Mouse (Mus musculus) heart, embryonic 15.5 days (tissue): Measurements from ENCODE around the gene Wnt3. TPM values are rescaled to one million over a fixed set of nuclear protein-coding genes. Genes with fewer than 3 reads are reported as not detected.

ENCODE experiments used
- ATAC-seq: fragments of 200-750 bp; cut with Nextera tagmentation; replicated peaks from 2 replicates; pipeline ENCODE4 v1.8.0; 2017; ENCODE audit warnings: low read depth, moderate TSS enrichment; ENCODE audit not compliant: insufficient number of reproducible peaks, insufficient read depth, low FRiP score
- H3K27ac ChIP-seq: fragments of 300-500 bp; sonication (generic); 2 replicates; pipeline ENCODE4 v1.5.1; 2015; ENCODE audit warnings: mild to moderate bottlenecking, inconsistent platforms
- H3K27me3 ChIP-seq: fragments of 300-500 bp; sonication (generic); 2 replicates; pipeline ENCODE4 v1.6.1; 2015; ENCODE audit warnings: inconsistent platforms
- H3K36me3 ChIP-seq: fragments of 300-500 bp; sonication (generic); 2 replicates; pipeline ENCODE4 v1.6.1; 2015; ENCODE audit warnings: mild to moderate bottlenecking, inconsistent platforms
- H3K4me1 ChIP-seq: fragments of 300-500 bp; sonication (generic); replicated peaks from 2 replicates; pipeline ENCODE4 v1.6.1; 2015; ENCODE audit warnings: inconsistent platforms
- H3K4me2 ChIP-seq: fragments of 300-500 bp; sonication (generic); 2 replicates; pipeline ENCODE4 v1.6.1; 2015; ENCODE audit warnings: inconsistent platforms, mild to moderate bottlenecking, moderate library complexity
- H3K4me3 ChIP-seq: fragments of 300-500 bp; sonication (generic); 2 replicates; pipeline ENCODE4 v1.5.1; 2015; ENCODE audit warnings: mild to moderate bottlenecking, inconsistent platforms
- H3K9ac ChIP-seq: fragments of 300-500 bp; sonication (generic); 2 replicates; pipeline ENCODE4 v1.6.1; 2015; ENCODE audit warnings: mild to moderate bottlenecking, inconsistent platforms
- H3K9me3 ChIP-seq: fragments of 300-500 bp; sonication (generic); replicated peaks from 2 replicates; pipeline ENCODE4 v1.6.1; 2016; ENCODE audit warnings: inconsistent platforms
- WGBS: fragments of 180-500 bp; shearing (Covaris S2); methylation state at CpG from one replicate; pipeline ENCODE4 v1.1.7; 2015; ENCODE audit warnings: mixed read lengths; 5-methylcytosine and 5-hydroxymethylcytosine counted together
- polyA plus RNA-seq: library from polyadenylated mRNA; unstranded; fragments of >200 nt; fragmentation: Nextera tagmentation; extraction: Ambion mirVana; gene quantifications from 2 replicates; pipeline ENCODE4 v1.2.1, GENCODE M21; 2015

Gene Wnt3
- polyA plus RNA-seq, 1 experiment from 2014 or later = 0.05 TPM

- Histone ChIP-seq H3K27ac (no peak overlapping the region), H3K4me2 (no peak overlapping the region), H3K4me3 (no peak overlapping the region), H3K9me3 (no peaks in the 10 kb centered on the region), H3K36me3 (no peaks in the 10 kb centered on the region), H3K4me1 (no peaks in the 10 kb centered on the region), H3K9ac (no peak overlapping the region), H3K27me3 (peaks cover 42% of the 10 kb centered on the region)
- no peak for ATAC-seq
- 46% methylated on average over 13 of the region's 13 CpGs for WGBS
Observed at GRCm38 (mm10) chr11:103815986-103816385, 42.0 kb downstream of the Wnt3 start.

GRCm38 (mm10) chr11:103816719-103817118 lies 42.8 kb downstream of the Wnt3 start:
- no peak for ATAC-seq
- Histone ChIP-seq H3K9ac (no peak overlapping the region), H3K27ac (no peak overlapping the region), H3K36me3 (no peaks in the 10 kb centered on the region), H3K27me3 (peaks cover 34% of the 10 kb centered on the region), H3K4me3 (no peak overlapping the region), H3K4me1 (no peaks in the 10 kb centered on the region), H3K9me3 (no peaks in the 10 kb centered on the region), H3K4me2 (no peak overlapping the region)
- 82% methylated on average over 8 of the region's 8 CpGs for WGBS

GRCm38 (mm10) chr11:103827201-103827600 lies 53.3 kb downstream of the Wnt3 start:
- ATAC-seq = no peak
- Histone ChIP-seq H3K27ac (no peak overlapping the region), H3K4me1 (no peaks in the 10 kb centered on the region), H3K36me3 (peaks cover 18% of the 10 kb centered on the region; the same call in 1 of the 2 replicates), H3K4me3 (no peak overlapping the region), H3K4me2 (no peak overlapping the region), H3K9ac (no peak overlapping the region), H3K9me3 (no peaks in the 10 kb centered on the region), H3K27me3 (no peaks in the 10 kb centered on the region)
- WGBS = 94% methylated on average over 6 of the region's 6 CpGs

- Histone ChIP-seq H3K27ac (no peak overlapping the region), H3K9ac (no peak overlapping the region), H3K4me3 (no peak overlapping the region), H3K4me1 (no peaks in the 10 kb centered on the region), H3K36me3 (peaks cover 4% of the 10 kb centered on the region; the same call in 1 of the 2 replicates), H3K9me3 (no peaks in the 10 kb centered on the region), H3K4me2 (no peak overlapping the region), H3K27me3 (no peaks in the 10 kb centered on the region)
- 83% methylated on average over 7 of the region's 7 CpGs for WGBS
- no peak for ATAC-seq
Observed at GRCm38 (mm10) chr11:103828866-103829265, 54.9 kb downstream of the Wnt3 start.

- H3K27ac ChIP-seq = no peak overlapping the region
- peaks cover 3% of the 10 kb centered on the region; the same call in 1 of the 2 replicates for H3K36me3 ChIP-seq
Observed at GRCm38 (mm10) chr11:103829956-103830355, 56.0 kb downstream of the Wnt3 start.

GRCm38 (mm10) chr11:103830476-103830875 lies 56.5 kb downstream of the Wnt3 start:
- H3K4me3 ChIP-seq = no peak overlapping the region
- ATAC-seq = no peak
- WGBS = 93% methylated on average over 9 of the region's 9 CpGs
- no peak overlapping the region for H3K4me2 ChIP-seq
- no peak overlapping the region for H3K27ac ChIP-seq
- no peaks in the 10 kb centered on the region for H3K4me1 ChIP-seq
- no peaks in the 10 kb centered on the region for H3K9me3 ChIP-seq
- no peak overlapping the region for H3K9ac ChIP-seq
- H3K36me3 ChIP-seq = peaks cover 3% of the 10 kb centered on the region; the same call in 1 of the 2 replicates
- no peaks in the 10 kb centered on the region for H3K27me3 ChIP-seq

More at GRCm38 (mm10) chr11:103829956-103830355, 56.0 kb downstream of the Wnt3 start:
- no peak overlapping the region for H3K4me3 ChIP-seq
- 36% methylated on average over 4 of the region's 4 CpGs for WGBS
- H3K4me2 ChIP-seq = no peak overlapping the region
- H3K4me1 ChIP-seq = no peaks in the 10 kb centered on the region
- no peaks in the 10 kb centered on the region for H3K9me3 ChIP-seq
- no peak overlapping the region for H3K9ac ChIP-seq
- H3K27me3 ChIP-seq = no peaks in the 10 kb centered on the region
- no peak for ATAC-seq

GRCm38 (mm10) chr11:103831766-103832165 lies 57.8 kb downstream of the Wnt3 start:
- H3K36me3 ChIP-seq = peaks cover 3% of the 10 kb centered on the region; the same call in 1 of the 2 replicates

GRCm38 (mm10) chr11:103832331-103832730 lies 58.4 kb downstream of the Wnt3 start:
- no peaks in the 10 kb centered on the region for H3K4me1 ChIP-seq
- peaks cover 3% of the 10 kb centered on the region for H3K36me3 ChIP-seq
- H3K27ac ChIP-seq = no peak overlapping the region
- no peak overlapping the region for H3K4me3 ChIP-seq
- H3K4me2 ChIP-seq = no peak overlapping the region
- H3K9ac ChIP-seq = no peak overlapping the region
- no peak for ATAC-seq
- no peaks in the 10 kb centered on the region for H3K27me3 ChIP-seq
- WGBS = 74% methylated on average over 4 of the region's 4 CpGs
- no peaks in the 10 kb centered on the region for H3K9me3 ChIP-seq

More at GRCm38 (mm10) chr11:103831766-103832165, 57.8 kb downstream of the Wnt3 start:
- Histone ChIP-seq H3K4me2 (no peak overlapping the region), H3K9ac (no peak overlapping the region), H3K27ac (no peak overlapping the region), H3K4me1 (no peaks in the 10 kb centered on the region), H3K4me3 (no peak overlapping the region), H3K9me3 (no peaks in the 10 kb centered on the region), H3K27me3 (no peaks in the 10 kb centered on the region)
- 86% methylated on average over 3 of the region's 3 CpGs for WGBS
- ATAC-seq = no peak

GRCm38 (mm10) chr11:103838955-103839354 lies 65.0 kb downstream of the Wnt3 start:
- no peak overlapping the region for H3K9ac ChIP-seq
- H3K9me3 ChIP-seq = no peaks in the 10 kb centered on the region
- no peak overlapping the region for H3K27ac ChIP-seq
- H3K4me1 ChIP-seq = no peaks in the 10 kb centered on the region; the same call in 1 of the 2 replicates
- H3K36me3 ChIP-seq = no peaks in the 10 kb centered on the region; the same call in 1 of the 2 replicates
- H3K27me3 ChIP-seq = no peaks in the 10 kb centered on the region
- no peak overlapping the region for H3K4me2 ChIP-seq
- ATAC-seq = no peak
- no peak overlapping the region for H3K4me3 ChIP-seq
- 66% methylated on average over 2 of the region's 2 CpGs for WGBS

- Histone ChIP-seq H3K4me1 (no peaks in the 10 kb centered on the region; the same call in 1 of the 2 replicates), H3K9me3 (no peaks in the 10 kb centered on the region), H3K9ac (no peak overlapping the region), H3K4me3 (no peak overlapping the region), H3K4me2 (no peak overlapping the region), H3K27me3 (no peaks in the 10 kb centered on the region), H3K36me3 (no peaks in the 10 kb centered on the region; the same call in 1 of the 2 replicates), H3K27ac (no peak overlapping the region)
- ATAC-seq = no peak
- 26% methylated on average over 11 of the region's 11 CpGs for WGBS
Observed at GRCm38 (mm10) chr11:103840834-103841233, 66.9 kb downstream of the Wnt3 start.

- H3K9me3 ChIP-seq = no peaks in the 10 kb centered on the region
- WGBS = 89% methylated on average over 11 of the region's 11 CpGs
- no peak overlapping the region for H3K4me3 ChIP-seq
- no peak for ATAC-seq
- no peak overlapping the region for H3K27ac ChIP-seq
- H3K27me3 ChIP-seq = no peaks in the 10 kb centered on the region
- no peaks in the 10 kb centered on the region for H3K36me3 ChIP-seq
- 0 out of 2 replicates have a peak, but pooled peaks cover 3% of the 10 kb centered on the region for H3K4me1 ChIP-seq
- H3K9ac ChIP-seq = no peak overlapping the region
- no peak overlapping the region for H3K4me2 ChIP-seq
Observed at GRCm38 (mm10) chr11:103848287-103848686, 74.3 kb downstream of the Wnt3 start.

GRCm38 (mm10) chr11:103852590-103853283 lies 78.8 kb downstream of the Wnt3 start:
- no peak overlapping the region for H3K9ac ChIP-seq
- no peak for ATAC-seq

More at GRCm38 (mm10) chr11:103852590-103853283, 78.8 kb downstream of the Wnt3 start:
- Histone ChIP-seq H3K4me1 (0 out of 2 replicates have a peak, but pooled peaks cover 3% of the 10 kb centered on the region), H3K27ac (no peak overlapping the region), H3K4me2 (no peak overlapping the region), H3K4me3 (no peak overlapping the region), H3K27me3 (no peaks in the 10 kb centered on the region), H3K36me3 (peaks cover 3% of the 10 kb centered on the region; the same call in 1 of the 2 replicates), H3K9me3 (no peaks in the 10 kb centered on the region)
- 48% methylated on average over 16 of the region's 16 CpGs for WGBS
